Mouse (Mus musculus) thymus, adult 2 months (tissue): Measurements from ENCODE around the gene Tmem217.

Source experiments
- CTCF ChIP-seq: fragments of 200-500 bp; IDR thresholded peaks from 2 replicates; pipeline ENCODE4 v1.5.1; 2012; ENCODE audit warnings: mild to moderate bottlenecking, control low read depth, low read length, moderate library complexity, borderline replicate concordance; ENCODE audit not compliant: control insufficient read depth, poor library complexity, insufficient read depth; ENCODE audit errors: extremely low read depth
- POLR2A ChIP-seq: fragments of 200-500 bp; IDR thresholded peaks from 2 replicates; pipeline ENCODE4 v1.6.1; 2012; ENCODE audit warnings: mild to moderate bottlenecking, low read length, control low read depth, moderate library complexity; ENCODE audit not compliant: control insufficient read depth, poor library complexity, insufficient read depth; ENCODE audit errors: extremely low read depth

GRCm38 (mm10) chr17:29500243-29500740, 51.9 kb downstream of the Tmem217 start:
- TF ChIP-seq CTCF = no peak
- no peak for TF ChIP-seq POLR2A
